ENCODE assay signal across 9 mouse cellular contexts in the genomic region with DNA sequence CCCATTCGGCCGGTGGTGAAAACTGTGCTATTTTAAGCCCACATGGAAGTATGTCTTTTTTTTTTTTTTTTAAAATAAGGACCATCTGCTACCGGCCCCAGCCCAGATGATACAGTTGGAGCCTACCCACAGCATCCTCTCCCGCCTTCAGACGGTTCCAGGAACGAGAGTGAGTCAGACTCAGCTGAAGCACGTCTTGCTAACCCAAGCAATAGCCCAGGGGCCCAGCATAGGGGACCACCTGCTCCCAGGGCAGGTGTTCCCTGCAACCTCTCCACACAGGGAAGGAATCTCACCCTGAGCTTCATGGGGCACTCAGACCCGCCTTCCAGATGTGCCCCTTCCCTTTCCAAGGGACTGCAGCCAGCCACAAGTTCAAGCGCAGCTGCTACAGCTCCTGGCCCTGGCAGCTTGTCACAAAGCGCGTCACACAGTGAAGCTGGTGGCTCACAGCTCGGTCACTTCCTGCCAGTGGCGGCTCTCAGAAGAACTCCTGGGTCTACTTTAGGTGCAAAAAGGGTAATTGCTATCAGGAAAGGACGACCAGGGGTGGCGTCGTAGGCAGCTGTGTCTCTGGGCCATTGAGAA.
DNase-seq lines count a peak whose midpoint lies in the region; ATAC-seq and TF ChIP-seq lines count a peak whose summit lies in the region.
"Had no signal": no experiment of that assay in that cellular context is flagged by ENCODE, and none has a peak within 500 bp of the region (broad histone marks: within the 10 kb centered on the region; RNA-seq: fewer than 3 reads in every experiment).

No protein-coding gene starts in this region.

- H3K4me1 ChIP-seq in embryonic facial prominence, embryonic 11.5 days (ENCODE audit: control insufficient read depth, insufficient read depth, low read length), result no peaks in the 10 kb centered on the region; the same call in 1 of the 2 replicates
- no peaks in the 10 kb centered on the region for H3K4me1 ChIP-seq in midbrain, postnatal 0 days (ENCODE audit: insufficient read depth, low read length)

- peak; percentile 61 for DNase-seq in gastrocnemius, adult 2 months
- no peak for DNase-seq in gastrocnemius, adult 18-20 months (ENCODE audit: low spot score)
- DNase-seq in embryonic facial prominence, embryonic 11.5 days (ENCODE audit: low spot score), result peak; percentile 12
- peak; percentile 60 to 67 for DNase-seq in heart, postnatal 14 days
- DNase-seq in left cerebral cortex, postnatal 36 days (ENCODE audit: low spot score in 2 of 2), result peak; percentile 77 to 79
- peak; percentile 66 to 70 for DNase-seq in right cerebral cortex, postnatal 36 days (ENCODE audit: low spot score in 2 of 2)
- no peak for DNase-seq in midbrain, postnatal 0 days (ENCODE audit: low spot score)
- no peak for DNase-seq in urinary bladder, postnatal 36 days (ENCODE audit: low spot score in 2 of 2)

- no peaks in the 10 kb centered on the region for H3K36me3 ChIP-seq in embryonic facial prominence, embryonic 11.5 days (replicated peaks; ENCODE audit: control insufficient read depth, insufficient read depth, low read depth, low read length)
- no peaks in the 10 kb centered on the region for H3K36me3 ChIP-seq in midbrain, postnatal 0 days (ENCODE audit: insufficient read depth, low read length)
- H3K36me3 ChIP-seq: G1E had no signal

- no peaks in the 10 kb centered on the region for H3K27me3 ChIP-seq in embryonic facial prominence, embryonic 11.5 days (ENCODE audit: control insufficient read depth, insufficient read depth, low read length)
- H3K27me3 ChIP-seq in midbrain, postnatal 0 days (ENCODE audit: insufficient read depth, low read length), result no peaks in the 10 kb centered on the region

- intact Hi-C loops in gastrocnemius, adult 2 months (cut with DNase I), result no loop called here
- intact Hi-C loops in heart, postnatal 14 days (cut with DNase I), result no loop called here
- intact Hi-C loops in left cerebral cortex, postnatal 36 days (cut with DNase I), result no loop called here

- 60% methylated on average over 16 of the region's 16 CpGs for WGBS in embryonic facial prominence, embryonic 11.5 days
- WGBS in midbrain, postnatal 0 days, result 85% methylated on average over 16 of the region's 16 CpGs

- peak; percentile 65; the same call in 1 of the 2 replicates for ATAC-seq in embryonic facial prominence, embryonic 11.5 days (replicated peaks; ENCODE audit: insufficient number of reproducible peaks, low FRiP score, low TSS enrichment, low read depth)
- no peak for ATAC-seq in midbrain, postnatal 0 days (ENCODE audit: low FRiP score)

- TF ChIP-seq CTCF in gastrocnemius, adult 2 months (IDR thresholded peaks at IDR 0.05), result no peak
- no peak for TF ChIP-seq CTCF in midbrain, postnatal 0 days (IDR thresholded peaks at IDR 0.05)

- H3K4me3 ChIP-seq in gastrocnemius, adult 2 months, result no peak overlapping the region
- no peak overlapping the region for H3K4me3 ChIP-seq in embryonic facial prominence, embryonic 11.5 days (ENCODE audit: low read depth, low read length)
- no peak overlapping the region for H3K4me3 ChIP-seq in midbrain, postnatal 0 days (ENCODE audit: low read depth, low read length)

- no peak overlapping the region for H3K4me2 ChIP-seq in embryonic facial prominence, embryonic 11.5 days (ENCODE audit: low read depth, low read length)
- H3K4me2 ChIP-seq in midbrain, postnatal 0 days (ENCODE audit: low read depth, low read length, poor library complexity, severe bottlenecking), result no peak overlapping the region

- H3K9ac ChIP-seq in embryonic facial prominence, embryonic 11.5 days (replicated peaks; ENCODE audit: low read length), result no peak overlapping the region
- no peak overlapping the region for H3K9ac ChIP-seq in midbrain, postnatal 0 days (replicated peaks; ENCODE audit: low read length, poor library complexity, severe bottlenecking)

- no peaks in the 10 kb centered on the region for H3K9me3 ChIP-seq in embryonic facial prominence, embryonic 11.5 days (replicated peaks; ENCODE audit: control insufficient read depth, low read length)
- no peaks in the 10 kb centered on the region for H3K9me3 ChIP-seq in midbrain, postnatal 0 days (ENCODE audit: low read length)

- H3K27ac ChIP-seq in gastrocnemius, adult 2 months, result peak overlapping the region; percentile 35; the same call in 1 of the 2 replicates
- H3K27ac ChIP-seq in embryonic facial prominence, embryonic 11.5 days (replicated peaks; ENCODE audit: low read depth, low read length), result no peak overlapping the region
- no peak overlapping the region for H3K27ac ChIP-seq in midbrain, postnatal 0 days (ENCODE audit: low read depth, low read length)

Comparison
In these comparisons a context has a peak if more than half of its experiments do, and no peak if none do; other contexts are left out.
1. DNase-seq: peak in gastrocnemius, adult 2 months (single experiment), embryonic facial prominence, embryonic 11.5 days (single experiment), heart, postnatal 14 days (2 of 2), left cerebral cortex, postnatal 36 days (2 of 2) and right cerebral cortex, postnatal 36 days (2 of 2); none in gastrocnemius, adult 18-20 months (single experiment), midbrain, postnatal 0 days (single experiment) and urinary bladder, postnatal 36 days (0 of 2).